Mouse (Mus musculus): Measurements from ENCODE around the gene Snx11. TPM values are rescaled to one million over a fixed set of nuclear protein-coding genes. Genes with fewer than 3 reads are reported as not detected.

The Snx11 gene
- polyA plus RNA-seq, 1 experiment = 16.8 TPM

GRCm38 (mm10) chr11:96746648-96747047 lies 30.7 kb downstream of the Snx11 start:
- peaks cover 6% of the 10 kb centered on the region; the same call in 1 of the 2 replicates for H3K4me1 ChIP-seq (ENCODE audit: control insufficient read depth, insufficient read depth, low read length)
- H3K4me3 ChIP-seq (ENCODE audit: control insufficient read depth, low read depth, low read length) = no peak overlapping the region
- H3K27me3 ChIP-seq (ENCODE audit: control insufficient read depth, insufficient read depth, low read length) = no peaks in the 10 kb centered on the region
- no peak overlapping the region for H3K27ac ChIP-seq (ENCODE audit: control insufficient read depth, insufficient read depth, low read depth, low read length)
- no peak for TF ChIP-seq POLR2A (IDR thresholded peaks at IDR 0.05; ENCODE audit: control insufficient read depth, low read depth, low read length)
- no peak for TF ChIP-seq CTCF (IDR thresholded peaks at IDR 0.05; ENCODE audit: control insufficient read depth, insufficient read depth, insufficient replicate concordance, low read depth, low read length)
- H3K36me3 ChIP-seq (ENCODE audit: control insufficient read depth, insufficient read depth, low read length) = no peaks in the 10 kb centered on the region

- TF ChIP-seq CTCF (IDR thresholded peaks at IDR 0.05; ENCODE audit: control insufficient read depth, insufficient read depth, insufficient replicate concordance, low read depth, low read length) = no peak
- no peak for TF ChIP-seq POLR2A (IDR thresholded peaks at IDR 0.05; ENCODE audit: control insufficient read depth, low read depth, low read length)
- no peaks in the 10 kb centered on the region for H3K36me3 ChIP-seq (ENCODE audit: control insufficient read depth, insufficient read depth, low read length)
- H3K4me1 ChIP-seq (ENCODE audit: control insufficient read depth, insufficient read depth, low read length) = peaks cover 6% of the 10 kb centered on the region; the same call in 1 of the 2 replicates
- H3K27ac ChIP-seq (ENCODE audit: control insufficient read depth, insufficient read depth, low read depth, low read length) = no peak overlapping the region
- no peaks in the 10 kb centered on the region for H3K27me3 ChIP-seq (ENCODE audit: control insufficient read depth, insufficient read depth, low read length)
- no peak overlapping the region for H3K4me3 ChIP-seq (ENCODE audit: control insufficient read depth, low read depth, low read length)
Measured at GRCm38 (mm10) chr11:96743891-96744290, 33.5 kb downstream of the Snx11 start.

GRCm38 (mm10) chr11:96743000-96743399 lies 34.4 kb downstream of the Snx11 start:
- no peaks in the 10 kb centered on the region for H3K36me3 ChIP-seq (ENCODE audit: control insufficient read depth, insufficient read depth, low read length)
- TF ChIP-seq CTCF (IDR thresholded peaks at IDR 0.05; ENCODE audit: control insufficient read depth, insufficient read depth, insufficient replicate concordance, low read depth, low read length) = no peak
- H3K4me1 ChIP-seq (ENCODE audit: control insufficient read depth, insufficient read depth, low read length) = peaks cover 6% of the 10 kb centered on the region; the same call in 1 of the 2 replicates
- no peaks in the 10 kb centered on the region for H3K27me3 ChIP-seq (ENCODE audit: control insufficient read depth, insufficient read depth, low read length)
- H3K27ac ChIP-seq (ENCODE audit: control insufficient read depth, insufficient read depth, low read depth, low read length) = no peak overlapping the region
- no peak overlapping the region for H3K4me3 ChIP-seq (ENCODE audit: control insufficient read depth, low read depth, low read length)

- Histone ChIP-seq H3K36me3 (ENCODE audit: control insufficient read depth, insufficient read depth, low read length) (no peaks in the 10 kb centered on the region), H3K4me1 (ENCODE audit: control insufficient read depth, insufficient read depth, low read length) (peaks cover 6% of the 10 kb centered on the region; the same call in 1 of the 2 replicates), H3K27me3 (ENCODE audit: control insufficient read depth, insufficient read depth, low read length) (no peaks in the 10 kb centered on the region), H3K27ac (ENCODE audit: control insufficient read depth, insufficient read depth, low read depth, low read length) (no peak overlapping the region), H3K4me3 (ENCODE audit: control insufficient read depth, low read depth, low read length) (no peak overlapping the region)
- TF ChIP-seq CTCF (IDR thresholded peaks at IDR 0.05; ENCODE audit: control insufficient read depth, insufficient read depth, insufficient replicate concordance, low read depth, low read length) (no peak), POLR2A (IDR thresholded peaks at IDR 0.05; ENCODE audit: control insufficient read depth, low read depth, low read length) (no peak)
Measured at GRCm38 (mm10) chr11:96741995-96742394, 35.4 kb downstream of the Snx11 start.

- Histone ChIP-seq H3K4me3 (ENCODE audit: control insufficient read depth, low read depth, low read length) (no peak overlapping the region), H3K4me1 (ENCODE audit: control insufficient read depth, insufficient read depth, low read length) (peaks cover 6% of the 10 kb centered on the region)
Measured at GRCm38 (mm10) chr11:96740796-96741195, 36.6 kb downstream of the Snx11 start.

GRCm38 (mm10) chr11:96737673-96738471 lies 39.5 kb downstream of the Snx11 start:
- Histone ChIP-seq H3K27me3 (ENCODE audit: control insufficient read depth, insufficient read depth, low read length) (no peaks in the 10 kb centered on the region), H3K4me1 (ENCODE audit: control insufficient read depth, insufficient read depth, low read length) (peaks cover 2% of the 10 kb centered on the region)

More at GRCm38 (mm10) chr11:96740796-96741195, 36.6 kb downstream of the Snx11 start:
- Histone ChIP-seq H3K27ac (ENCODE audit: control insufficient read depth, insufficient read depth, low read depth, low read length) (no peak overlapping the region), H3K36me3 (ENCODE audit: control insufficient read depth, insufficient read depth, low read length) (no peaks in the 10 kb centered on the region), H3K27me3 (ENCODE audit: control insufficient read depth, insufficient read depth, low read length) (no peaks in the 10 kb centered on the region)
- no peak for TF ChIP-seq POLR2A (IDR thresholded peaks at IDR 0.05; ENCODE audit: control insufficient read depth, low read depth, low read length)
- TF ChIP-seq CTCF (IDR thresholded peaks at IDR 0.05; ENCODE audit: control insufficient read depth, insufficient read depth, insufficient replicate concordance, low read depth, low read length) = no peak

GRCm38 (mm10) chr11:96736361-96736760 lies 41.0 kb downstream of the Snx11 start:
- Histone ChIP-seq H3K4me1 (ENCODE audit: control insufficient read depth, insufficient read depth, low read length) (no peaks in the 10 kb centered on the region; the same call in none of the 2 replicates), H3K27ac (ENCODE audit: control insufficient read depth, insufficient read depth, low read depth, low read length) (no peak overlapping the region), H3K36me3 (ENCODE audit: control insufficient read depth, insufficient read depth, low read length) (no peaks in the 10 kb centered on the region), H3K4me3 (ENCODE audit: control insufficient read depth, low read depth, low read length) (no peak overlapping the region), H3K27me3 (ENCODE audit: control insufficient read depth, insufficient read depth, low read length) (no peaks in the 10 kb centered on the region)
- no peak for TF ChIP-seq CTCF (IDR thresholded peaks at IDR 0.05; ENCODE audit: control insufficient read depth, insufficient read depth, insufficient replicate concordance, low read depth, low read length)
- TF ChIP-seq POLR2A (IDR thresholded peaks at IDR 0.05; ENCODE audit: control insufficient read depth, low read depth, low read length) = no peak

More at GRCm38 (mm10) chr11:96737673-96738471, 39.5 kb downstream of the Snx11 start:
- Histone ChIP-seq H3K36me3 (ENCODE audit: control insufficient read depth, insufficient read depth, low read length) (no peaks in the 10 kb centered on the region), H3K4me3 (ENCODE audit: control insufficient read depth, low read depth, low read length) (no peak overlapping the region), H3K27ac (ENCODE audit: control insufficient read depth, insufficient read depth, low read depth, low read length) (no peak overlapping the region)
- TF ChIP-seq CTCF (IDR thresholded peaks at IDR 0.05; ENCODE audit: control insufficient read depth, insufficient read depth, insufficient replicate concordance, low read depth, low read length) (no peak), POLR2A (IDR thresholded peaks at IDR 0.05; ENCODE audit: control insufficient read depth, low read depth, low read length) (no peak)
